Mouse (Mus musculus) megakaryocyte, adult 5-6 weeks (primary cell): Measurements from ENCODE around the gene Eif4enif1. TPM values are rescaled to one million over a fixed set of nuclear protein-coding genes. Genes with fewer than 3 reads are reported as not detected.

Source experiments
- total RNA-seq, 2 experiments: library from RNA; stranded (forward) in 1 of 2; stranded (reverse) in 1 of 2; fragments of 153-499, 151-499 nt in 1 of 2; fragments of 221-1000, 200-1000 nt in 1 of 2; gene quantifications; 2 replicates each; pipeline versions ENCODE4 v1.2.3 to v1.2.4; 2015 to 2017

Eif4enif1 gene
- total RNA-seq, 2 experiments from 2014 or later = 50.7 to 80.1 TPM

Other genes starting within 250 kb of the Eif4enif1 start
- 6.0 and 12.5 TPM in 2 replicates for gene Sfi1, start 8.9 kb upstream of the Eif4enif1 start, total RNA-seq (2015)
- gene Sfi1, start 8.9 kb upstream of the Eif4enif1 start, total RNA-seq (2017) = 7.5 and 9.6 TPM in 2 replicates
- gene Drg1, start 64.0 kb downstream of the Eif4enif1 start, total RNA-seq (2015) = 127 and 137 TPM in 2 replicates
- 119 and 124 TPM in 2 replicates for gene Drg1, start 64.0 kb downstream of the Eif4enif1 start, total RNA-seq (2017)
- gene Patz1, start 86.5 kb downstream of the Eif4enif1 start, total RNA-seq (2015) = 25.6 and 27.7 TPM in 2 replicates
- 27.2 and 33.2 TPM in 2 replicates for gene Patz1, start 86.5 kb downstream of the Eif4enif1 start, total RNA-seq (2017)
- gene Pik3ip1, start 128.0 kb downstream of the Eif4enif1 start, total RNA-seq (2015) = 1.0 and 3.3 TPM in 2 replicates
- 2.6 and 3.8 TPM in 2 replicates for gene Pik3ip1, start 128.0 kb downstream of the Eif4enif1 start, total RNA-seq (2017)
- 9.6 and 11.5 TPM in 2 replicates for gene Limk2, start 206.8 kb downstream of the Eif4enif1 start, total RNA-seq (2015)
- 27.5 and 30.4 TPM in 2 replicates for gene Limk2, start 206.8 kb downstream of the Eif4enif1 start, total RNA-seq (2017)
- 14.0 and 14.4 TPM in 2 replicates for gene Rnf185, start 250.0 kb downstream of the Eif4enif1 start, total RNA-seq (2015)
- 12.3 and 12.7 TPM in 2 replicates for gene Rnf185, start 250.0 kb downstream of the Eif4enif1 start, total RNA-seq (2017)